Mouse (Mus musculus): ENCODE data around the gene Cplx2. TPM values are rescaled to one million over a fixed set of nuclear protein-coding genes. Genes with fewer than 3 reads are reported as not detected.
A peak's percentile ranks its signal among the peaks of the same experiment; 100 is the strongest.

The Cplx2 gene
- polyA plus RNA-seq, 1 experiment from 2014 or later = 26.8 TPM

GRCm38 (mm10) chr13:54389971-54390564, 18.9 kb downstream of the Cplx2 start:
- H3K36me3 ChIP-seq = no peaks in the 10 kb centered on the region
- peak; percentile 83 for ATAC-seq (replicated peaks)

GRCm38 (mm10) chr13:54390565-54391013, 19.4 kb downstream of the Cplx2 start:
- H3K27ac ChIP-seq (replicated peaks) = peak overlapping the region; percentile 90
- no peaks in the 10 kb centered on the region for H3K27me3 ChIP-seq
- 63% methylated on average over 7 of the region's 7 CpGs for WGBS
- H3K9ac ChIP-seq (replicated peaks) = 0 out of 2 replicates have a peak overlapping the region, but pooled peaks have one; percentile 3
- no peak overlapping the region for H3K4me3 ChIP-seq
- H3K9me3 ChIP-seq = no peaks in the 10 kb centered on the region
- H3K36me3 ChIP-seq = no peaks in the 10 kb centered on the region
- peak; percentile 83 for ATAC-seq (replicated peaks)
- H3K4me1 ChIP-seq = peaks cover 50% of the 10 kb centered on the region
- no peak overlapping the region for H3K4me2 ChIP-seq (replicated peaks)

More at GRCm38 (mm10) chr13:54389971-54390564, 18.9 kb downstream of the Cplx2 start:
- Histone ChIP-seq H3K4me2 (replicated peaks) (no peak overlapping the region), H3K9me3 (no peaks in the 10 kb centered on the region), H3K4me1 (peaks cover 55% of the 10 kb centered on the region), H3K9ac (replicated peaks) (0 out of 2 replicates have a peak overlapping the region, but pooled peaks have one; percentile 3), H3K27ac (replicated peaks) (peak overlapping the region; percentile 90), H3K4me3 (no peak overlapping the region), H3K27me3 (no peaks in the 10 kb centered on the region)
- 17% methylated on average over 8 of the region's 8 CpGs for WGBS

GRCm38 (mm10) chr13:54391313-54391712, 20.2 kb downstream of the Cplx2 start:
- no peaks in the 10 kb centered on the region for H3K9me3 ChIP-seq
- H3K9ac ChIP-seq (replicated peaks) = no peak overlapping the region
- peak overlapping the region; percentile 90 for H3K27ac ChIP-seq (replicated peaks)
- peaks cover 45% of the 10 kb centered on the region for H3K4me1 ChIP-seq
- 70% methylated on average over 4 of the region's 4 CpGs for WGBS
- H3K4me2 ChIP-seq (replicated peaks) = no peak overlapping the region
- no peaks in the 10 kb centered on the region for H3K36me3 ChIP-seq
- H3K27me3 ChIP-seq = no peaks in the 10 kb centered on the region
- peak; percentile 23; the same call in 1 of the 2 replicates for ATAC-seq (replicated peaks)
- H3K4me3 ChIP-seq = no peak overlapping the region

GRCm38 (mm10) chr13:54397069-54397468, 25.9 kb downstream of the Cplx2 start:
- Histone ChIP-seq H3K36me3 (no peaks in the 10 kb centered on the region), H3K27me3 (no peaks in the 10 kb centered on the region), H3K9me3 (no peaks in the 10 kb centered on the region), H3K4me1 (peaks cover 6% of the 10 kb centered on the region; the same call in 1 of the 2 replicates), H3K27ac (replicated peaks) (no peak overlapping the region), H3K4me3 (no peak overlapping the region), H3K9ac (replicated peaks) (no peak overlapping the region), H3K4me2 (replicated peaks) (no peak overlapping the region)
- WGBS = 51% methylated on average over 4 of the region's 4 CpGs
- ATAC-seq (replicated peaks) = no peak

GRCm38 (mm10) chr13:54400565-54401179, 29.5 kb downstream of the Cplx2 start:
- H3K9me3 ChIP-seq = 0 out of 2 replicates have a peak, but pooled peaks cover 2% of the 10 kb centered on the region
- ATAC-seq (replicated peaks) = no peak
- H3K9ac ChIP-seq (replicated peaks) = no peak overlapping the region
- no peak overlapping the region for H3K4me2 ChIP-seq (replicated peaks)
- H3K27me3 ChIP-seq = no peaks in the 10 kb centered on the region
- no peaks in the 10 kb centered on the region for H3K36me3 ChIP-seq
- WGBS = 71% methylated on average over 7 of the region's 7 CpGs
- H3K4me1 ChIP-seq = peaks cover 23% of the 10 kb centered on the region
- H3K27ac ChIP-seq (replicated peaks) = no peak overlapping the region
- H3K4me3 ChIP-seq = no peak overlapping the region

- H3K27me3 ChIP-seq = no peaks in the 10 kb centered on the region
- peaks cover 23% of the 10 kb centered on the region for H3K4me1 ChIP-seq
- H3K9ac ChIP-seq (replicated peaks) = no peak overlapping the region
- 84% methylated on average over 5 of the region's 5 CpGs for WGBS
- H3K4me2 ChIP-seq (replicated peaks) = no peak overlapping the region
- H3K4me3 ChIP-seq = no peak overlapping the region
- H3K36me3 ChIP-seq = no peaks in the 10 kb centered on the region
- H3K27ac ChIP-seq (replicated peaks) = no peak overlapping the region
- no peak for ATAC-seq (replicated peaks)
- H3K9me3 ChIP-seq = 0 out of 2 replicates have a peak, but pooled peaks cover 7% of the 10 kb centered on the region
Observed at GRCm38 (mm10) chr13:54401180-54401569, 30.0 kb downstream of the Cplx2 start.

- Histone ChIP-seq H3K36me3 (no peaks in the 10 kb centered on the region), H3K4me3 (no peak overlapping the region), H3K9ac (replicated peaks) (no peak overlapping the region), H3K4me2 (replicated peaks) (no peak overlapping the region), H3K27me3 (no peaks in the 10 kb centered on the region), H3K4me1 (peaks cover 17% of the 10 kb centered on the region), H3K27ac (replicated peaks) (no peak overlapping the region), H3K9me3 (0 out of 2 replicates have a peak, but pooled peaks cover 7% of the 10 kb centered on the region)
- ATAC-seq (replicated peaks) = no peak
- 48% methylated on average over 4 of the region's 4 CpGs for WGBS
Observed at GRCm38 (mm10) chr13:54402346-54402745, 31.2 kb downstream of the Cplx2 start.

- H3K36me3 ChIP-seq = no peaks in the 10 kb centered on the region
- H3K27ac ChIP-seq (replicated peaks) = peak overlapping the region; percentile 29
- no peak for ATAC-seq (replicated peaks)
- no peak overlapping the region for H3K9ac ChIP-seq (replicated peaks)
- no peaks in the 10 kb centered on the region for H3K27me3 ChIP-seq
- H3K4me2 ChIP-seq (replicated peaks) = no peak overlapping the region
- H3K9me3 ChIP-seq = 0 out of 2 replicates have a peak, but pooled peaks cover 7% of the 10 kb centered on the region
- H3K4me1 ChIP-seq = peaks cover 17% of the 10 kb centered on the region
- WGBS = 28% methylated on average over 17 of the region's 17 CpGs
- no peak overlapping the region for H3K4me3 ChIP-seq
Observed at GRCm38 (mm10) chr13:54403224-54404070, 32.3 kb downstream of the Cplx2 start.

- Histone ChIP-seq H3K27me3 (no peaks in the 10 kb centered on the region), H3K4me3 (no peak overlapping the region), H3K9ac (replicated peaks) (no peak overlapping the region), H3K27ac (replicated peaks) (0 out of 2 replicates have a peak overlapping the region, but pooled peaks have one; percentile 29), H3K9me3 (0 out of 2 replicates have a peak, but pooled peaks cover 7% of the 10 kb centered on the region), H3K36me3 (no peaks in the 10 kb centered on the region), H3K4me1 (peaks cover 17% of the 10 kb centered on the region), H3K4me2 (replicated peaks) (no peak overlapping the region)
- 30% methylated on average over 3 of the region's 3 CpGs for WGBS
- no peak for ATAC-seq (replicated peaks)
Observed at GRCm38 (mm10) chr13:54404205-54404604, 33.1 kb downstream of the Cplx2 start.

GRCm38 (mm10) chr13:54405805-54406204, 34.7 kb downstream of the Cplx2 start:
- Histone ChIP-seq H3K4me1 (peaks cover 17% of the 10 kb centered on the region), H3K9me3 (0 out of 2 replicates have a peak, but pooled peaks cover 7% of the 10 kb centered on the region), H3K4me2 (replicated peaks) (no peak overlapping the region), H3K27ac (replicated peaks) (no peak overlapping the region), H3K9ac (replicated peaks) (no peak overlapping the region), H3K36me3 (no peaks in the 10 kb centered on the region), H3K4me3 (no peak overlapping the region), H3K27me3 (no peaks in the 10 kb centered on the region)
- 68% methylated on average over 2 of the region's 2 CpGs for WGBS
- no peak for ATAC-seq (replicated peaks)

GRCm38 (mm10) chr13:54411656-54412055, 40.5 kb downstream of the Cplx2 start:
- Histone ChIP-seq H3K27ac (replicated peaks) (peak overlapping the region; percentile 64), H3K4me3 (no peak overlapping the region), H3K27me3 (no peaks in the 10 kb centered on the region), H3K9me3 (no peaks in the 10 kb centered on the region), H3K4me2 (replicated peaks) (no peak overlapping the region), H3K4me1 (peaks cover 15% of the 10 kb centered on the region), H3K9ac (replicated peaks) (no peak overlapping the region), H3K36me3 (no peaks in the 10 kb centered on the region)
- 69% methylated on average over 3 of the region's 3 CpGs for WGBS
- ATAC-seq (replicated peaks) = no peak

GRCm38 (mm10) chr13:54412236-54412635, 41.1 kb downstream of the Cplx2 start:
- peak overlapping the region; percentile 64 for H3K27ac ChIP-seq (replicated peaks)

More at GRCm38 (mm10) chr13:54412236-54412635, 41.1 kb downstream of the Cplx2 start:
- no peaks in the 10 kb centered on the region for H3K36me3 ChIP-seq
- H3K27me3 ChIP-seq = no peaks in the 10 kb centered on the region
- H3K9ac ChIP-seq (replicated peaks) = no peak overlapping the region
- no peak overlapping the region for H3K4me3 ChIP-seq
- WGBS = 4% methylated on average over 7 of the region's 7 CpGs
- ATAC-seq (replicated peaks) = peak; percentile 93
- peaks cover 15% of the 10 kb centered on the region for H3K4me1 ChIP-seq
- H3K9me3 ChIP-seq = no peaks in the 10 kb centered on the region
- H3K4me2 ChIP-seq (replicated peaks) = no peak overlapping the region

Measured in forebrain, embryonic 15.5 days (tissue).